Comparison of ENCODE assay signal across 9 mouse cellular contexts in the genomic region with DNA sequence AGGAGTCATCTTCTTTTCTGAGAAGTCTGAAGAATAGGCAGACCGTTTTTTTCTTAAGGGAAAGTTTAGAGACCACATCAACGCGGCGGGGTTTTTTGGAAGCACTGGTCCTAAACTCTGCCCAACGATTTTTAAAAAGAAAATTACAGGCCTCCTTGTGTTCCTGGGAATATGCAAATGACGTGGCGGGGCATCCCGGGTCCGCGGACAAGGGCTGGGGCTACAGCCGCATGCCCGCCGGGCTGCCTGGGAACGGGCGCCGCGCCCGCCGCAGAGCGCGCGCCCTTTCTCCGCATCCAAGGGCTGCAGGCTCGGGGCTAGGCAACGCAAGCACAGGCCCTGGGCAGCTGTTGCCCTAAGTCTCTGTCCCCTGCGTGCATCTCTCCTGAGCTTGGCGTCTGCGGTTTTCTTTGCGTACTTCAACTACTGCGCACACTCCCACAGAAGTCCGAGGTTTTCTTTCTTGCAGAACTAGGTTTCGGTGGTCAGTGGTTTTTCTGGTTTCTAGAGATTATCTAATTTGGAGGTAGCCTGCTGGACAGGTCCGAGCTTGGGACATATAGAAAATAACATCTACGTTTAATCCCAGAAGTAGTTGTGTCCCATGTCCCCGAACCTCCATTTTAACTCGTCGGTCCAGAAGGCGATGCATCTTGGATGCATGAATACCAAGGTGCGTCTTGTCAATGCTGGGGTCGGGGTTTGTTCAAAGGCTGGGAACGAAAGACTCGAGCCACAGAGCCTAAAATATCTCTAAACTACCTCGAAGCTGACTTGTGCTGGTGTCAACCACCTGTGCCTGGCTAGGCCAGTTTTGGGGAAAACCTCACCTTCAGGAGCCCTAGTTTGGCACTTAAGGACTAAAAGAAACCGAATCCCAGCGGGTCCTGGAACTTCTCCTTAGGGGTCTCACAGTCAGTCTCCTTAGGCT. TPM values are rescaled to one million over a fixed set of nuclear protein-coding genes. Genes with fewer than 3 reads are reported as not detected.
DNase-seq lines count a peak whose midpoint lies in the region; ATAC-seq and TF ChIP-seq lines count a peak whose summit lies in the region.
"Had no signal": no experiment of that assay in that cellular context is flagged by ENCODE, and none has a peak within 500 bp of the region (broad histone marks: within the 10 kb centered on the region; RNA-seq: fewer than 3 reads in every experiment).

No protein-coding gene starts in this region.

- no peaks in the 10 kb centered on the region for H3K9me3 ChIP-seq in forebrain, embryonic 11.5 days (ENCODE audit: control insufficient read depth, low read length)
- no peaks in the 10 kb centered on the region for H3K9me3 ChIP-seq in forebrain, embryonic 15.5 days
- H3K9me3 ChIP-seq in E14TG2a.4 (ENCODE audit: low read length): no peaks in the 10 kb centered on the region
- no peaks in the 10 kb centered on the region for H3K9me3 ChIP-seq in forebrain, embryonic 13.5 days (replicated peaks)
- H3K9me3 ChIP-seq in limb, embryonic 10.5 days (replicated peaks): no peaks in the 10 kb centered on the region

- ATAC-seq in forebrain, embryonic 11.5 days (replicated peaks; ENCODE audit: low FRiP score): no peak
- no peak for ATAC-seq in forebrain, embryonic 15.5 days (replicated peaks)
- ATAC-seq in forebrain, embryonic 13.5 days: no peak

- peak overlapping the region; percentile 23 for H3K4me3 ChIP-seq in forebrain, embryonic 11.5 days (ENCODE audit: low read depth, low read length)
- no peak overlapping the region for H3K4me3 ChIP-seq in forebrain, embryonic 15.5 days
- H3K4me3 ChIP-seq in E14TG2a.4 (replicated peaks; ENCODE audit: low read length): peak overlapping the region; percentile 32; the same call in 1 of the 2 replicates
- no peak overlapping the region for H3K4me3 ChIP-seq in forebrain, embryonic 13.5 days
- H3K4me3 ChIP-seq in limb, embryonic 10.5 days: peak overlapping the region; percentile 44

- H3K4me2 ChIP-seq in forebrain, embryonic 11.5 days (ENCODE audit: low read depth, low read length, severe bottlenecking): peak overlapping the region; percentile 31; the same call in 1 of the 2 replicates
- no peak overlapping the region for H3K4me2 ChIP-seq in forebrain, embryonic 15.5 days (replicated peaks)
- H3K4me2 ChIP-seq in forebrain, embryonic 13.5 days: peak overlapping the region; percentile 15; the same call in 1 of the 2 replicates

- peak; percentile 71 for DNase-seq in forebrain, embryonic 11.5 days (ENCODE audit: low spot score)
- peak; percentile 57 for DNase-seq in limb, embryonic 10.5 days (ENCODE audit: low spot score)
- peak; percentile 3 for DNase-seq in splenic B cell, adult 2 months (ENCODE audit: low read depth, low spot score)
- DNase-seq in testis, postnatal 10 days (ENCODE audit: low spot score): no peak
- no peak for DNase-seq in urinary bladder, postnatal 14 days (ENCODE audit: low spot score)

- peaks cover 25% of the 10 kb centered on the region for H3K4me1 ChIP-seq in forebrain, embryonic 11.5 days (replicated peaks; ENCODE audit: control insufficient read depth, insufficient read depth, low read length)
- H3K4me1 ChIP-seq in forebrain, embryonic 15.5 days: peaks cover 31% of the 10 kb centered on the region
- peaks cover 65% of the 10 kb centered on the region for H3K4me1 ChIP-seq in E14TG2a.4 (replicated peaks; ENCODE audit: low read depth, low read length)
- H3K4me1 ChIP-seq in forebrain, embryonic 13.5 days: peaks cover 43% of the 10 kb centered on the region
- peaks cover 63% of the 10 kb centered on the region for H3K4me1 ChIP-seq in limb, embryonic 10.5 days

- H3K36me3 ChIP-seq in forebrain, embryonic 11.5 days (ENCODE audit: control insufficient read depth, insufficient read depth, low read length): no peaks in the 10 kb centered on the region
- H3K36me3 ChIP-seq in forebrain, embryonic 15.5 days: no peaks in the 10 kb centered on the region
- no peaks in the 10 kb centered on the region for H3K36me3 ChIP-seq in E14TG2a.4 (ENCODE audit: insufficient read depth, low read length)
- no peaks in the 10 kb centered on the region for H3K36me3 ChIP-seq in forebrain, embryonic 13.5 days (ENCODE audit: poor library complexity, severe bottlenecking)
- H3K36me3 ChIP-seq in limb, embryonic 10.5 days: peaks cover 8% of the 10 kb centered on the region; the same call in 1 of the 2 replicates
- no peaks in the 10 kb centered on the region for H3K36me3 ChIP-seq in splenic B cell, adult 2 months (ENCODE audit: control insufficient read depth, insufficient read depth, low read length, poor library complexity, severe bottlenecking)

- peaks cover 89% of the 10 kb centered on the region for H3K27me3 ChIP-seq in forebrain, embryonic 11.5 days (ENCODE audit: control insufficient read depth, insufficient read depth, low read length)
- H3K27me3 ChIP-seq in forebrain, embryonic 15.5 days: peaks cover 80% of the 10 kb centered on the region
- peaks cover 94% of the 10 kb centered on the region for H3K27me3 ChIP-seq in E14TG2a.4 (ENCODE audit: insufficient read depth, low read length)
- peaks cover 96% of the 10 kb centered on the region for H3K27me3 ChIP-seq in forebrain, embryonic 13.5 days
- peaks cover 100% of the 10 kb centered on the region for H3K27me3 ChIP-seq in limb, embryonic 10.5 days (ENCODE audit: low read depth, poor library complexity, severe bottlenecking)
- H3K27me3 ChIP-seq in splenic B cell, adult 2 months (ENCODE audit: control insufficient read depth, insufficient read depth, low read length, poor library complexity, severe bottlenecking): peaks cover 10% of the 10 kb centered on the region; the same call in 1 of the 2 replicates

- H3K27ac ChIP-seq in forebrain, embryonic 11.5 days (ENCODE audit: low read depth, low read length): no peak overlapping the region
- no peak overlapping the region for H3K27ac ChIP-seq in forebrain, embryonic 15.5 days (replicated peaks)
- no peak overlapping the region for H3K27ac ChIP-seq in forebrain, embryonic 13.5 days
- peak overlapping the region; percentile 61 for H3K27ac ChIP-seq in limb, embryonic 10.5 days
- H3K27ac ChIP-seq: liver, embryonic 14.5 days had no signal

- TF ChIP-seq CTCF in E14TG2a.4 (conservative IDR thresholded peaks at IDR 0.05; ENCODE audit: low read length): no peak

- WGBS in forebrain, embryonic 11.5 days: 1% methylated on average over 45 of the region's 45 CpGs
- 1% methylated on average over 45 of the region's 45 CpGs for WGBS in forebrain, embryonic 15.5 days
- 1% methylated on average over 45 of the region's 45 CpGs for WGBS in forebrain, embryonic 13.5 days
- 2% methylated on average over 45 of the region's 45 CpGs for WGBS in limb, embryonic 10.5 days

- H3K9ac ChIP-seq in forebrain, embryonic 11.5 days (ENCODE audit: low read length): no peak overlapping the region
- no peak overlapping the region for H3K9ac ChIP-seq in forebrain, embryonic 15.5 days (replicated peaks)
- H3K9ac ChIP-seq in forebrain, embryonic 13.5 days: no peak overlapping the region
- H3K9ac ChIP-seq: liver, embryonic 14.5 days had no signal

RNA-seq across cellular contexts. Expression of gene Irx5, which starts 6.1 kb away (rescaled TPM):
- 9.0 and 9.5 TPM in 2 replicates for polyA plus RNA-seq in forebrain, embryonic 11.5 days (2014; fragmentation: Nextera tagmentation; extraction: Ambion mirVana)
- 0.85 and 0.88 TPM in 2 replicates for polyA plus RNA-seq in forebrain, embryonic 15.5 days (2015; fragmentation: Nextera tagmentation; extraction: Ambion mirVana)
- polyA plus RNA-seq in forebrain, embryonic 13.5 days (2015; fragmentation: Nextera tagmentation; extraction: Ambion mirVana): 1.3 and 2.4 TPM in 2 replicates
- polyA plus RNA-seq in limb, embryonic 10.5 days (2016; fragmentation: Nextera tagmentation; extraction: Ambion mirVana): 11.5 and 13.2 TPM in 2 replicates

Comparison
In these comparisons a context has a peak if more than half of its experiments do, and no peak if none do; other contexts are left out.
1. H3K4me3 ChIP-seq: peak in forebrain, embryonic 11.5 days (single experiment), E14TG2a.4 (single experiment) and limb, embryonic 10.5 days (single experiment); none in forebrain, embryonic 15.5 days (single experiment) and forebrain, embryonic 13.5 days (single experiment).
2. DNase-seq: peak in forebrain, embryonic 11.5 days (single experiment), limb, embryonic 10.5 days (single experiment) and splenic B cell, adult 2 months (single experiment); none in testis, postnatal 10 days (single experiment) and urinary bladder, postnatal 14 days (single experiment).